Mouse (Mus musculus): ENCODE measurements at regions not wholly inside any gene's neighbourhood (a gene's known extent, or its start where the extent isn't known, plus 50 kb on each side); places are given as distances from the start of the nearest gene placed in this dataset.

DNA sequence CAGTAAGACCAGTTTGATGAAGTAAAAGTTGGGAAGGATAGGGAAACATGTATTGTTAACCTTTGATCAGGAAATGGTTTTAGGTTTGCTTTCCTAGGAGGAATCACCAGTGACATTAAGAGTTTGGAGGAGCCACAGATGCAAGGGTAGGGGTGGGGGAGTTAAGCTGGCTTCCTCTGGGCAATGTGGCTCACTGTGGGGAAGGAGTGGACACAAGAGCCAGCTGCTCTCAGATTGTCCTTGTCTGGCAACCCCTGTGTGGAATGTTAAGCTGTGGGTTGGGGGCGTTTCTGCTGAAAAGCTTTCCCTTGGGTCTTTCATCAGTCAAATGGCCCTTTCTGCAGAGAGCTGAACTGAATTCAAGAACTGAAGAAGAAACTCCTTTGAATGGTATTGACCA is 251.1 kb upstream of the Sox11 start:
- H3K9me3 ChIP-seq (ENCODE audit: control insufficient read depth, low read depth, low read length) = no peaks in the 10 kb centered on the region
- H3K4me2 ChIP-seq (replicated peaks; ENCODE audit: low read depth, low read length) = no peak overlapping the region
- H3K27me3 ChIP-seq (ENCODE audit: control insufficient read depth, insufficient read depth, low read length) = no peaks in the 10 kb centered on the region
- ATAC-seq (ENCODE audit: insufficient number of reproducible peaks, insufficient read depth, low FRiP score, low read depth) = no peak
- no peak overlapping the region for H3K4me3 ChIP-seq (ENCODE audit: low read depth, low read length)
- no peaks in the 10 kb centered on the region for H3K4me1 ChIP-seq (ENCODE audit: control insufficient read depth, insufficient read depth, low read length)
- no peak overlapping the region for H3K9ac ChIP-seq (replicated peaks; ENCODE audit: low read depth, low read length)
- 72% methylated on average over 1 of the region's 1 CpGs for WGBS
- no peaks in the 10 kb centered on the region for H3K36me3 ChIP-seq (ENCODE audit: control insufficient read depth, insufficient read depth, low read length)
- H3K27ac ChIP-seq (ENCODE audit: low read length) = no peak overlapping the region

DNA sequence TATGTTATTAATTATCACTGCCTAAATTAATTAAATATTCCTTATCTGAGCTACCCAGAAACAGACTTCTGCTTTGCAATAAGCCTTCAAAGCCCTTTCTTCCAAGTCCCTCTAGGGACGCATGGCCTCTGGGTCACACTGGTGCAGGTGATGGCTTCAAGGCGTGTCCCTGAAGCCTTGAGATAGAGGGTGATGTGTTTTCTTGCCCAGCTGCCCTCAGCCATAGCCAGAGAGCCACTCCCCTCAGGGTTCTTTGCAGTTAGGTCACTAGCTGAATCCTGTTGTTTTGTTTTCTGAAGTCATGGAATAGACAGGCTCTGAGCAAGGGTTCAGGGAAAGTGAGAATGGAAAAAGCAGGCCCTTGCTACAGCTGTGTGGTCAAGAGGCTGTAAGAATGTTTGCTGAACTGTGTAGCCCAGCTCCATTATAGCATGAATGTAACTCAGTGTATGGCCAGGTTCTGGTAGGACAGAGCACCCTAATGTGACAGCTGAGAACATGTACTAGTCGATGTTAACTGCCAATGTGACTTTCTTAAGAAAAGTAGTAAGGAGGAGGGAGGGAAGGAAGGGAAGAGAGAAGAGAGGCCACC is 233.8 kb upstream of the Sox11 start:
- H3K27me3 ChIP-seq (ENCODE audit: control insufficient read depth, insufficient read depth, low read length) = no peaks in the 10 kb centered on the region
- 71% methylated on average over 3 of the region's 3 CpGs for WGBS
- H3K27ac ChIP-seq (ENCODE audit: low read length) = no peak overlapping the region
- no peak overlapping the region for H3K4me2 ChIP-seq (replicated peaks; ENCODE audit: low read depth, low read length)
- H3K9me3 ChIP-seq (ENCODE audit: control insufficient read depth, low read depth, low read length) = no peaks in the 10 kb centered on the region
- no peak overlapping the region for H3K9ac ChIP-seq (replicated peaks; ENCODE audit: low read depth, low read length)
- H3K4me1 ChIP-seq (ENCODE audit: control insufficient read depth, insufficient read depth, low read length) = no peaks in the 10 kb centered on the region
- no peak for ATAC-seq (ENCODE audit: insufficient number of reproducible peaks, insufficient read depth, low FRiP score, low read depth)
- H3K4me3 ChIP-seq (ENCODE audit: low read depth, low read length) = no peak overlapping the region
- H3K36me3 ChIP-seq (ENCODE audit: control insufficient read depth, insufficient read depth, low read length) = no peaks in the 10 kb centered on the region

DNA sequence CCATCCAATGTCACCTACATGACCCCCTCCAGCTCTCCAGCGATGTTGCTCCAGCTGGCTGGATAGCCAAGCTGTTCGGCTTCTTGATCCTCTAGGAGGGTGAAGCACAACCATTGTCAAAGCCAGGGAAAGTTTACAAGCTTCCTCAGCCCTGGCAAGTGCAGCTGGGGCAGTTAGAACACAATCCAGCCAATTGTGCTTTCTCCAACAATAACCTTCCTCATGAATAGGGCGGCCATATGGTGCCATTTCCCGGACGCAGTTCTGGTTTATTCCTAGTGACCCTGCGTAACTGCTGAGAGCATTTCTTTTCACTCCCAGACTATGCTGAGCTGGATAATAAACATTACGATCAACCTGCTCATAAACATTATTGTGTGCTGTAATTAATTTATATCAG is 233.3 kb upstream of the Sox11 start:
- no peaks in the 10 kb centered on the region for H3K4me1 ChIP-seq (ENCODE audit: control insufficient read depth, insufficient read depth, low read length)
- no peak overlapping the region for H3K4me3 ChIP-seq (ENCODE audit: low read depth, low read length)
- ATAC-seq (ENCODE audit: insufficient number of reproducible peaks, insufficient read depth, low FRiP score, low read depth) = no peak
- H3K27ac ChIP-seq (ENCODE audit: low read length) = no peak overlapping the region
- no peaks in the 10 kb centered on the region for H3K36me3 ChIP-seq (ENCODE audit: control insufficient read depth, insufficient read depth, low read length)
- H3K4me2 ChIP-seq (replicated peaks; ENCODE audit: low read depth, low read length) = no peak overlapping the region
- 72% methylated on average over 7 of the region's 7 CpGs for WGBS
- H3K9ac ChIP-seq (replicated peaks; ENCODE audit: low read depth, low read length) = no peak overlapping the region
- H3K27me3 ChIP-seq (ENCODE audit: control insufficient read depth, insufficient read depth, low read length) = no peaks in the 10 kb centered on the region
- H3K9me3 ChIP-seq (ENCODE audit: control insufficient read depth, low read depth, low read length) = no peaks in the 10 kb centered on the region

DNA sequence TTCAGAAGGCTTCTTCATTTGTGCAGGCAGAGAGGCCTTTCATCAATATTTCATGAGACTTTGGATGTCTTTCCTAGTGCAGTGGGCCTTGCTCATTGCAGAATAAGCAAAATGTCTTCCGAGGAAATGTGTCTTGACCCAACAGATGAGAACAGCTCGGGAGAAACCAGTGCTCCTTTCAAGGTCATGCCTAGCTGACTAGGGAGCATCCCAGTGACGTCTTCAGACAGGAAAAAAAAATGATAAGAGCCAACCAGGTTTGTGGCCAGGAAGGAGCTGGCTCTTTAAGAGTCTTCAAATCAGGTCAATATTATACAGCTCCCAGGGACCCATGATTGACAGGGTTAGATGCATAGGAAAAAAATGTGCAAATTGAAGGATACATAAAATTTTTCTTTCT is 224.9 kb upstream of the Sox11 start:
- H3K9ac ChIP-seq (replicated peaks; ENCODE audit: low read depth, low read length) = no peak overlapping the region
- WGBS = 68% methylated on average over 3 of the region's 3 CpGs
- no peak for ATAC-seq (ENCODE audit: insufficient number of reproducible peaks, insufficient read depth, low FRiP score, low read depth)
- no peaks in the 10 kb centered on the region for H3K27me3 ChIP-seq (ENCODE audit: control insufficient read depth, insufficient read depth, low read length)
- H3K36me3 ChIP-seq (ENCODE audit: control insufficient read depth, insufficient read depth, low read length) = no peaks in the 10 kb centered on the region
- H3K27ac ChIP-seq (ENCODE audit: low read length) = no peak overlapping the region
- no peaks in the 10 kb centered on the region for H3K9me3 ChIP-seq (ENCODE audit: control insufficient read depth, low read depth, low read length)
- H3K4me3 ChIP-seq (ENCODE audit: low read depth, low read length) = no peak overlapping the region
- no peak overlapping the region for H3K4me2 ChIP-seq (replicated peaks; ENCODE audit: low read depth, low read length)
- no peaks in the 10 kb centered on the region for H3K4me1 ChIP-seq (ENCODE audit: control insufficient read depth, insufficient read depth, low read length)

DNA sequence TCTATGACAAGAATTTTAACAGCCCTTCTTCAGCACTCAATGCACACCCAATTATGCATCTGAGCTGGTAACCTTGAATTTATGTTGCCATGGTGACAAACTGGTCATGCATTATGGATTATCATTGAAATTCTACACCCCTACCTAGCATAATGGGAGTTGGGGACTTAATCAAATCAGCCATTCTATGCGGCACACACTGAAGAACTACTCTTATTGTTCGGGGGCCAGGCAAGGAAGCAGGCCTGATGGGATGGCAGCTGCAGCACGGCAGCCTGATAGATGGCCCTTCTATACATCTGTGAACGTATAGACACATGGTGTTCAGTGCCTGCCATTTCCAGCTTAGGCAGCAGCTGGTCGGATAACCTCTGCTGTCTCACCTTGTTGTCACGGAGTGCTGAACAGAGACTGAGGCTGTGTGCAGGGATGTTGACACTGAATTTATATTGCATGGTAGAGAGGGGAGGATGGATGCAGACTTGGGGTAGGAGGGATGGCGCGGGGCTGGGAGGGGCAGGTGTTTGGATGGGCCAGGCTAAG is 223.7 kb upstream of the Sox11 start:
- H3K4me3 ChIP-seq (ENCODE audit: low read depth, low read length) = no peak overlapping the region
- no peak for ATAC-seq (ENCODE audit: insufficient number of reproducible peaks, insufficient read depth, low FRiP score, low read depth)
- H3K27ac ChIP-seq (ENCODE audit: low read length) = no peak overlapping the region
- H3K4me2 ChIP-seq (replicated peaks; ENCODE audit: low read depth, low read length) = no peak overlapping the region
- H3K27me3 ChIP-seq (ENCODE audit: control insufficient read depth, insufficient read depth, low read length) = no peaks in the 10 kb centered on the region
- no peaks in the 10 kb centered on the region for H3K4me1 ChIP-seq (ENCODE audit: control insufficient read depth, insufficient read depth, low read length)
- H3K9ac ChIP-seq (replicated peaks; ENCODE audit: low read depth, low read length) = no peak overlapping the region
- no peaks in the 10 kb centered on the region for H3K9me3 ChIP-seq (ENCODE audit: control insufficient read depth, low read depth, low read length)
- WGBS = 34% methylated on average over 8 of the region's 8 CpGs
- no peaks in the 10 kb centered on the region for H3K36me3 ChIP-seq (ENCODE audit: control insufficient read depth, insufficient read depth, low read length)

DNA sequence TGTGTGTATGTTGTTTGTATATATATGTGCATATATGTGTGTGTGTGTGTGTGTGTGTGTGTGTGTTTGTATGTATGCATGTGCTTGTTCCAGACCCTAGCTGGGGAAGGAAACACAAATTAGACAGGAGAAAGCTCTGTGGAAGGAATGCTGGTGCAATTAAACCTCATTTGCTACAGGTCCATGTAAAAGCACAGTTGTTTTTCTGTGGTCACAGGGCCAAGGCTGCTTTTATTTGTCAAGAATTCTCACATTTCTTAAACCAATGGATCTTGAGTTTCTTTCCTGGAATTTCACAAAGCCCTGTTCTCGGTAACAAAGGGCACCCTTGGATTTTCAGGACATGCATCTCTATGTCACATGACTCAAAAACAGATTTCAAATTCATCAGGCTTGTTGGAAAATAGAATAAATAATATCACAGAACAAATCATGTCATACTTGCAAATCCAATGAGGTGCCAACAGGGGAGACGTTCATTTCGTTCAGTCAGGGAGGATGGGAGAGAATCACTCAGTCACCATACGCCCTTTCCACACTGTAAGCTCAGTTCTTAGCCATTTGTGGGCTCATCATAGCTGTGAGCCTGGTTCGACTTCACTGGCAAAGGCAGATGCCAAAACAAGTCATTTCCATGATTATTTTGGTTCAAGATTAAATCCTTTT is 222.4 kb upstream of the Sox11 start:
- 71% methylated on average over 5 of the region's 5 CpGs for WGBS
- H3K36me3 ChIP-seq (ENCODE audit: control insufficient read depth, insufficient read depth, low read length) = no peaks in the 10 kb centered on the region
- ATAC-seq (ENCODE audit: insufficient number of reproducible peaks, insufficient read depth, low FRiP score, low read depth) = no peak
- no peaks in the 10 kb centered on the region for H3K27me3 ChIP-seq (ENCODE audit: control insufficient read depth, insufficient read depth, low read length)
- no peaks in the 10 kb centered on the region for H3K9me3 ChIP-seq (ENCODE audit: control insufficient read depth, low read depth, low read length)
- H3K27ac ChIP-seq (ENCODE audit: low read length) = no peak overlapping the region
- no peaks in the 10 kb centered on the region for H3K4me1 ChIP-seq (ENCODE audit: control insufficient read depth, insufficient read depth, low read length)
- no peak overlapping the region for H3K4me3 ChIP-seq (ENCODE audit: low read depth, low read length)
- H3K9ac ChIP-seq (replicated peaks; ENCODE audit: low read depth, low read length) = no peak overlapping the region
- H3K4me2 ChIP-seq (replicated peaks; ENCODE audit: low read depth, low read length) = no peak overlapping the region

DNA sequence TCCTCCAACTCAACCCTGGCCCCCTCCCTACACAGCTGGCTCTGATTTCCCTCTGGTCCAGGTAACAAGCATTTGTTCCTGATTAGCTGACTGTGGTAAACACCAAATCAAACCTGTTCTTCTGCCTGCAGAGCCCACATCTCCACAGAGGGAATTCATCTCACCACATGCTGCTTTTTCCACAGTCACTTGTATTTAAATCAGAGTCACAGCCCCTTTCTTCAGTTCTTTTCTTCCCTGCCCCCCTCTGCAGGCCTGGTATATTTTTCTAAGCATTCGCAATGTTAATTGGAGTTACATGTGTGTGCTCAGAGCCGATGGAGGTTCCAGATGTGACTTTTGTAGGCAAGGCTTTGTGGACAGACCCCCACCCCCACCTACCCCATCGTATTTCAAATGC is 221.5 kb upstream of the Sox11 start:
- 56% methylated on average over 3 of the region's 3 CpGs for WGBS
- no peak overlapping the region for H3K4me2 ChIP-seq (replicated peaks; ENCODE audit: low read depth, low read length)
- no peaks in the 10 kb centered on the region for H3K36me3 ChIP-seq (ENCODE audit: control insufficient read depth, insufficient read depth, low read length)
- H3K27ac ChIP-seq (ENCODE audit: low read length) = no peak overlapping the region
- H3K27me3 ChIP-seq (ENCODE audit: control insufficient read depth, insufficient read depth, low read length) = no peaks in the 10 kb centered on the region
- H3K9me3 ChIP-seq (ENCODE audit: control insufficient read depth, low read depth, low read length) = no peaks in the 10 kb centered on the region
- H3K4me3 ChIP-seq (ENCODE audit: low read depth, low read length) = no peak overlapping the region
- no peaks in the 10 kb centered on the region for H3K4me1 ChIP-seq (ENCODE audit: control insufficient read depth, insufficient read depth, low read length)
- no peak overlapping the region for H3K9ac ChIP-seq (replicated peaks; ENCODE audit: low read depth, low read length)
- no peak for ATAC-seq (ENCODE audit: insufficient number of reproducible peaks, insufficient read depth, low FRiP score, low read depth)

DNA sequence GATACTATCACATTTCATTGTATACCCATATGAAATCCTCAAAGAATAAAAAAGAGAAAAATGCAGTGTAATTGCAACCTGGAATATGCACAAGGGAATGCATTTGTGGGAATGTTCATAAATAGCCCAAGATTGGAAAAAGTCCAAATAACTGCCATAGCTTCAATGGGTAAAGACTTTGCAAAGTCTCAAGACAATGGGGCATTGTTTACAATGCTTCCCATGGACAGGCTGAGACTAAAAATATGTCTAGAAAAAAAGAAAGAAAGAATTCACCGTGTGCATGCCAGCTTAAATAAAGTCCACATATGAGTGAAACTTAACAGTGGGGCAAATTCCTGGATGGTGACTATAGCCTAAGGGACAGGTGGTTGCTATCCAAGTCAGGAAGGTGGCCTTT is 210.4 kb upstream of the Sox11 start:
- H3K27ac ChIP-seq (ENCODE audit: low read length) = no peak overlapping the region
- H3K9me3 ChIP-seq (ENCODE audit: control insufficient read depth, low read depth, low read length) = no peaks in the 10 kb centered on the region
- ATAC-seq (ENCODE audit: insufficient number of reproducible peaks, insufficient read depth, low FRiP score, low read depth) = no peak
- no peaks in the 10 kb centered on the region for H3K27me3 ChIP-seq (ENCODE audit: control insufficient read depth, insufficient read depth, low read length)
- no peaks in the 10 kb centered on the region for H3K4me1 ChIP-seq (ENCODE audit: control insufficient read depth, insufficient read depth, low read length)
- no peak overlapping the region for H3K4me2 ChIP-seq (replicated peaks; ENCODE audit: low read depth, low read length)
- H3K4me3 ChIP-seq (ENCODE audit: low read depth, low read length) = no peak overlapping the region
- no peak overlapping the region for H3K9ac ChIP-seq (replicated peaks; ENCODE audit: low read depth, low read length)
- H3K36me3 ChIP-seq (ENCODE audit: control insufficient read depth, insufficient read depth, low read length) = no peaks in the 10 kb centered on the region
- WGBS = 34% methylated on average over 1 of the region's 1 CpGs

DNA sequence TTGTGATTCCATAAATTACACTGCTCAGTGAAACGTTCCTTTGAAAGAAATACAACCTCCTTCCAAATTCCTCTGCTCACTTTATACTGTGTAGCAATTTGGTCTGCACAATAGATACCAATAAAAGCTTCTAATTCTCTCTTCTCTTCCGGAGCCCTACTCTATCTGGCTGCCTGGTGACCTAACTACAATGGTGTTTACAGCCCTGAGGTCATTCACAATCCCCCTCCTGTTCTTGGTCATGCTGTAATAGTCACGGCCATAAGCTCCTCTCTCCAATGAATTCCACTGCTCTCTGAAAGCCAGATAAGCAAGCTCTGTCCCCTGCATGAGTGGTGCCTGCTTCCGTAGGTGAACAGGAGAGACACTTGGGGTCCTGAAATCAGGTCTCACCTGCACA is 195.8 kb upstream of the Sox11 start:
- ATAC-seq (ENCODE audit: insufficient number of reproducible peaks, insufficient read depth, low FRiP score, low read depth) = no peak
- no peaks in the 10 kb centered on the region for H3K27me3 ChIP-seq (ENCODE audit: control insufficient read depth, insufficient read depth, low read length)
- H3K27ac ChIP-seq (ENCODE audit: low read length) = no peak overlapping the region
- H3K4me1 ChIP-seq (ENCODE audit: control insufficient read depth, insufficient read depth, low read length) = 0 out of 2 replicates have a peak, but pooled peaks cover 7% of the 10 kb centered on the region
- no peak overlapping the region for H3K4me3 ChIP-seq (ENCODE audit: low read depth, low read length)
- H3K36me3 ChIP-seq (ENCODE audit: control insufficient read depth, insufficient read depth, low read length) = no peaks in the 10 kb centered on the region
- no peak overlapping the region for H3K4me2 ChIP-seq (replicated peaks; ENCODE audit: low read depth, low read length)
- no peaks in the 10 kb centered on the region for H3K9me3 ChIP-seq (ENCODE audit: control insufficient read depth, low read depth, low read length)
- H3K9ac ChIP-seq (replicated peaks; ENCODE audit: low read depth, low read length) = no peak overlapping the region
- WGBS = 46% methylated on average over 4 of the region's 4 CpGs
